Mouse (Mus musculus) kidney, embryonic 15.5 days (tissue): ENCODE data around the gene Gpatch2l. TPM values are rescaled to one million over a fixed set of nuclear protein-coding genes. Genes with fewer than 3 reads are reported as not detected.

ENCODE experiments used
- polyA plus RNA-seq: library from polyadenylated mRNA; unstranded; fragments of >200 nt; fragmentation: Nextera tagmentation; extraction: Ambion mirVana; gene quantifications from 2 replicates; pipeline ENCODE4 v1.2.1, GENCODE M21; 2015

Gene Gpatch2l
- polyA plus RNA-seq, 1 experiment from 2014 or later = 14.6 TPM

Other genes with a start within 250 kb of the Gpatch2l start
- 27.1 and 31.1 TPM in 2 replicates for gene Tgfb3, start 162.8 kb upstream of the Gpatch2l start, polyA plus RNA-seq
- 70.6 and 76.1 TPM in 2 replicates for gene Ift43, start 159.3 kb upstream of the Gpatch2l start, polyA plus RNA-seq
- 0.37 and 0.53 TPM in 2 replicates for gene Esrrb, start 119.3 kb downstream of the Gpatch2l start, polyA plus RNA-seq